11 mouse cellular contexts compared by ENCODE assay signal in genomic region chr2:165654696-165655491, GRCm38 (mm10).
DNase-seq lines count a peak whose midpoint lies in the region; ATAC-seq lines count a peak whose summit lies in the region.
"Had no signal": no experiment of that assay in that cellular context is flagged by ENCODE, and none has a peak within 500 bp of the region (broad histone marks: within the 10 kb centered on the region; RNA-seq: fewer than 3 reads in every experiment).

No protein-coding gene starts in this region.

- no peaks in the 10 kb centered on the region for H3K9me3 ChIP-seq in midbrain, embryonic 11.5 days (ENCODE audit: control insufficient read depth, low read length)
- H3K9me3 ChIP-seq in midbrain, embryonic 16.5 days (replicated peaks; ENCODE audit: control insufficient read depth, low read length, poor library complexity, severe bottlenecking): no peaks in the 10 kb centered on the region
- no peaks in the 10 kb centered on the region for H3K9me3 ChIP-seq in kidney, embryonic 14.5 days (ENCODE audit: control insufficient read depth, low read length)
- H3K9me3 ChIP-seq: forebrain, embryonic 15.5 days had no signal

- peak; percentile 38 for DNase-seq in adrenal gland, adult 2 months
- DNase-seq in adrenal gland, adult 8-10 months: no peak
- peak; percentile 45 for DNase-seq in midbrain, embryonic 11.5 days (ENCODE audit: low spot score, missing footprints)
- DNase-seq in lung, postnatal 25 days (ENCODE audit: low spot score): peak; percentile 55
- peak; percentile 74 for DNase-seq in thymus, postnatal 25 days
- DNase-seq in left cerebral cortex, adult 11 months (ENCODE audit: low spot score): no peak
- DNase-seq: left cerebral cortex, postnatal 4 days had no signal

- H3K4me2 ChIP-seq in midbrain, embryonic 11.5 days: no peak overlapping the region
- H3K4me2 ChIP-seq in midbrain, embryonic 16.5 days (ENCODE audit: low read length): no peak overlapping the region
- H3K4me2 ChIP-seq in kidney, embryonic 14.5 days (replicated peaks; ENCODE audit: low read depth, low read length): no peak overlapping the region
- H3K4me2 ChIP-seq: forebrain, embryonic 15.5 days had no signal

- no peak for ATAC-seq in midbrain, embryonic 11.5 days (ENCODE audit: low FRiP score)
- no peak for ATAC-seq in midbrain, embryonic 16.5 days
- ATAC-seq in kidney, embryonic 14.5 days (ENCODE audit: low FRiP score, low TSS enrichment): no peak
- ATAC-seq: forebrain, embryonic 15.5 days; hindbrain, embryonic 16.5 days had no signal

- no peak overlapping the region for H3K9ac ChIP-seq in midbrain, embryonic 11.5 days (ENCODE audit: low read length)
- H3K9ac ChIP-seq in midbrain, embryonic 16.5 days (ENCODE audit: low read depth, low read length): no peak overlapping the region
- H3K9ac ChIP-seq in kidney, embryonic 14.5 days (ENCODE audit: low read depth, low read length): no peak overlapping the region
- H3K9ac ChIP-seq: forebrain, embryonic 15.5 days had no signal

- WGBS in midbrain, embryonic 11.5 days: 81% methylated on average over 10 of the region's 10 CpGs
- 83% methylated on average over 10 of the region's 10 CpGs for WGBS in midbrain, embryonic 16.5 days
- 78% methylated on average over 10 of the region's 10 CpGs for WGBS in kidney, embryonic 14.5 days

- no peak overlapping the region for H3K4me3 ChIP-seq in midbrain, embryonic 11.5 days (ENCODE audit: low read depth, low read length)
- H3K4me3 ChIP-seq in midbrain, embryonic 16.5 days (ENCODE audit: low read depth, low read length): no peak overlapping the region
- H3K4me3 ChIP-seq in kidney, embryonic 14.5 days (ENCODE audit: low read length): no peak overlapping the region
- H3K4me3 ChIP-seq: forebrain, embryonic 15.5 days had no signal

- H3K4me1 ChIP-seq in midbrain, embryonic 11.5 days (ENCODE audit: control insufficient read depth, insufficient read depth, low read length): peaks cover 12% of the 10 kb centered on the region
- peaks cover 13% of the 10 kb centered on the region; the same call in 1 of the 2 replicates for H3K4me1 ChIP-seq in midbrain, embryonic 16.5 days (ENCODE audit: control insufficient read depth, insufficient read depth, low read length)
- H3K4me1 ChIP-seq in kidney, embryonic 14.5 days (ENCODE audit: control insufficient read depth, insufficient read depth, low read length): peaks cover 38% of the 10 kb centered on the region

- H3K27me3 ChIP-seq in midbrain, embryonic 11.5 days (ENCODE audit: control insufficient read depth, insufficient read depth, low read length): no peaks in the 10 kb centered on the region
- H3K27me3 ChIP-seq in midbrain, embryonic 16.5 days (ENCODE audit: control insufficient read depth, insufficient read depth, low read depth, low read length): no peaks in the 10 kb centered on the region
- no peaks in the 10 kb centered on the region for H3K27me3 ChIP-seq in kidney, embryonic 14.5 days (ENCODE audit: control insufficient read depth, insufficient read depth, low read length)
- H3K27me3 ChIP-seq: forebrain, embryonic 15.5 days had no signal

- H3K36me3 ChIP-seq in midbrain, embryonic 11.5 days (ENCODE audit: control insufficient read depth, insufficient read depth, low read length): no peaks in the 10 kb centered on the region
- H3K36me3 ChIP-seq in midbrain, embryonic 16.5 days (ENCODE audit: control insufficient read depth, insufficient read depth, low read length): no peaks in the 10 kb centered on the region
- no peaks in the 10 kb centered on the region for H3K36me3 ChIP-seq in kidney, embryonic 14.5 days (ENCODE audit: control insufficient read depth, insufficient read depth, low read length)
- H3K36me3 ChIP-seq: forebrain, embryonic 15.5 days had no signal

- H3K27ac ChIP-seq in midbrain, embryonic 11.5 days (ENCODE audit: low read depth, low read length): no peak overlapping the region
- no peak overlapping the region for H3K27ac ChIP-seq in midbrain, embryonic 16.5 days (ENCODE audit: low read length)
- H3K27ac ChIP-seq in kidney, embryonic 14.5 days (ENCODE audit: low read depth, low read length): no peak overlapping the region
- H3K27ac ChIP-seq: forebrain, embryonic 15.5 days had no signal

Comparison
In these comparisons a context has a peak if more than half of its experiments do, and no peak if none do; other contexts are left out.
1. DNase-seq: peak in adrenal gland, adult 2 months (single experiment), midbrain, embryonic 11.5 days (single experiment), lung, postnatal 25 days (single experiment) and thymus, postnatal 25 days (single experiment); none in adrenal gland, adult 8-10 months (single experiment) and left cerebral cortex, adult 11 months (single experiment).